Mouse (Mus musculus) skeletal muscle tissue, adult 2 months (tissue): ENCODE measurements around the gene Cks1b.

Source experiments
- DNase-seq: peaks from one replicate; pipeline ENCODE4 v3.0.0-alpha.2; 2012; ENCODE audit warnings: low read depth, low spot score

The Cks1b gene

GRCm38 (mm10) chr3:89382033-89382882 is 35.9 kb downstream of the Cks1b start:
- no peak for DNase-seq

DNA sequence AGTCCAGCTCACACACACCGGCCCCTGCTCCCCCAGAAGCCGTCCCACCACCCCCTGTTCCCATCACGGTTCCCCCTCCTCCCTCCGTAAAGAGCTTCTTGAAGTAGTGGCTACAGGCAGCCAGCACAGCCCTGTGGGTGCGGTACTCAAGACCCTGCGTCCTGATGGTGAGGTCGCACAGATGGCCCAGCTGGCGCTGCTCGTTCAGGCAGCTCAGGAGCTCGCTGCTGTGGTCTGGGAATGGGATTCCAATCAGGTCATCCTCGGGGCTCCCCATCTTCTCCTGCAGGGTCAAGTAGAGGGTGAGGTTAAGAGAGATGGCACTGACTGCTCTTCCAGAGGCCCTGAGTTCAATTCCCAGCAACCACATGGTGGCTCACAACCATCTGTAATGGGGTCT is 37.0 kb downstream of the Cks1b start:
- DNase-seq = no peak

GRCm38 (mm10) chr3:89380711-89381110 is 37.5 kb downstream of the Cks1b start:
- DNase-seq = no peak

GRCm38 (mm10) chr3:89380291-89380690 is 37.9 kb downstream of the Cks1b start:
- DNase-seq = no peak

DNA sequence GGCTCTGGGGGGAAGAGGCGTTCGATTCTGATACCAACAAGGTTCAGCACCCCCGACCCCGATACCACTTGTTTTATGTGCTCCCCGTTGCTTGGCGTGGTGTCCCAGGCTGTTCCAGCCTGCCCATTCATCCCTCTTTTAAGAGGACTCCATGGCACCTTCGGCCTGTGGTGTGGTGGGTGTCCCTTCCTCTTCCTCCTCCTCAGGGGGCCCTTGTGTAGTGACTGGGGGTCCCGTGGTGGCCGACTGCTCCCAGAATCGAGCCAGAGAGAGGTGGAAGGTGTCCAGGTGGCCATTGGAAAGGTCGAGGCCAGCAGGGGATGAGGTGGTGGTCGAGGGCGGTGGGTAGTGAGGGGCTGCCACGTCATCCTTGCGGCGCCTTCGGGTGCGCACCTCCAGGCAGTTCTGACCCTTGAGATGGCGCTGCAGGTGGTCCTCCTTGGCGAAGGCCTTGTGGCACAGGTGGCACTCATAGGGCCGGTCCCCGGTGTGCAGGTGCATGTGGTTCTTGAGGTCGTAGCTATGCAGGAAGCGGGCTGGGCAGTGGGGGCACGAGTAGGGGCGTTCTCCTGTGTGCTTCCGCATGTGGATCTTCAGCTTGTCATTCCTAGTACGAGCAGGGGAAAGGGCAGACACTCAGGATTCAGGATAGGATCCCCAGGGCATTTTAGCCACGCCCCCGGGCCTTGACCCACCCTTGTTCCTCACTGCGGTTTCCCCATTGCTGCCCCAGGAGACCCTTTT is 38.6 kb downstream of the Cks1b start:
- DNase-seq = no peak

- DNase-seq = peak; percentile 79
These were observed 39.7 kb downstream of the Cks1b start for GRCm38 (mm10) chr3:89378394-89379067.

- no peak for DNase-seq
These were observed 40.4 kb downstream of the Cks1b start for GRCm38 (mm10) chr3:89377831-89378230.

GRCm38 (mm10) chr3:89373581-89374231 is 44.5 kb downstream of the Cks1b start:
- DNase-seq = no peak

DNA sequence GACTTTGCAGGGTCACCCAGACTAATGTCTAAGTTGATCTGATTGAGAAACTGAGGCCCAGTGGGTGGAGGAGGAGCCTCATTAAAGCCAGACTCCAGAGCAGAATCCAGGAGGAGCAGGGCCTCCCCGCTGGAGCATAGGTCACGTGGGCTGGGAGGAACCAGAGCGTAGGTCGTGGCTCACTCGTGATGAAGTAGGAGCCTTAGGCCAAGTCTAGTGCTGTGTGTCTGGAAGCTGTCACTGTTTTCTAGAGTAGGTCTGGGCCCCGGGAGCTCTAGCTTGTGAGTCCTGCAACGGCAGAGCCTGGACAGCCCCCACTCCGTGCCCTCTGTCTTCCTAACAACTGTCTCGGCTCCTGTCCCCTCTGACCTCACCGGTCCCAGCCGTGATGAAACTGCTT is 50.8 kb downstream of the Cks1b start:
- DNase-seq = no peak

- DNase-seq = no peak
These were observed 52.4 kb downstream of the Cks1b start for GRCm38 (mm10) chr3:89365486-89366414.
